Mouse (Mus musculus) embryonic fibroblast, embryonic 13.5 days (primary cell): Measurements from ENCODE around the gene Slc9a1.

Experiments used
- CTCF ChIP-seq: IDR thresholded peaks from 2 replicates; pipeline ENCODE4 v1.5.1; 2011; ENCODE audit warnings: mild to moderate bottlenecking, control low read depth, low read length, moderate library complexity, borderline replicate concordance; ENCODE audit not compliant: insufficient read depth
- POLR2A ChIP-seq: IDR thresholded peaks from 2 replicates; pipeline ENCODE4 v1.6.1; 2011; ENCODE audit warnings: low read depth, mild to moderate bottlenecking, control low read depth, low read length, moderate library complexity

DNA sequence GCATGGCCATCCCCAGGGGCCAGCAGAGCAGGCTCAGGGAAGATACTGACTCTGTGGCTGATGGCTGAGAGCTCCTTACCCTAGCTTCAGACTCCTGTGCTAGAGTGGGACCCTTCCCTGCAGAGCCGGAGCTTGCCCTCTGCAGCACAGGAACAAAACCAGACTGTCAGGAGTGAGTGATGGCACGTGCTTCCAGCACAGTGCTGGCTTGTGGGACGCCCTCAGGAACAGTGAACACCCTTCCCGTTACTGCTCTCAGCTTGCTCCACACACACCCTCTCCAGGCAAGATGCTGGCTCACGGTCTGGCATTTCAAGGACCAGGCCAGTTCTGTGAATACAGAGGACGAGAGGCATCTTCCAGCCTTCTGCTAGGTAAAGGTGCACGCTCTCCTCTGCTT lies 38.5 kb downstream of the Slc9a1 start:
- no peak for TF ChIP-seq CTCF
- TF ChIP-seq POLR2A, result no peak
